Mouse (Mus musculus): ENCODE results near the gene Olfr1302. TPM values are rescaled to one million over a fixed set of nuclear protein-coding genes. Genes with fewer than 3 reads are reported as not detected.

Gene Olfr1302
- total RNA-seq (2021) = not detected
- long read RNA-seq, experiment 1 = 0 reads
- long read RNA-seq, experiment 2 = 0 reads

DNA sequence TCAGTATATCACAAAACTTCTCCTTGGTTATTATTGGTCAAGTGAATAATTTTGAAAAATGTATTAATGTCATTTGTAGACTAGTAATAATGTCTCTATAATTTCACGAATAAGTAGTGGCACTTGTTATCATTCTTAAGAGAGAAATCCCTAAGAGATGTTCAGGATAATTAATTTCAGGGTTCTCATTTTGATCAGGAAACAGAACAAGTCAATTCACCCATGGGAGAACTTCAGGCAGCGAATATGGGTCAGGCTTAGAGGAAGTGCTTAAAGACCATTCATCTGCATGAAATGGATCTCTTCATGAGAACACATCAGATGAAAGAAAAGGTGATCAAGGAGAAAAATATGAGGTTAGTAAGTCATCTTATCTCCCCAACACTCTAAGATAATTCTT lies at the start of gene Olfr1302:
Gene Olfr1302 (plus strand): TSS at position 301 of the 400 bp plus-strand sequence.
- DNase-seq (ENCODE audit: low spot score in 2 of 2) = no peak

GRCm38 (mm10) chr2:111750706-111751105 lies 26.5 kb upstream of the Olfr1302 start, which contains the start of gene Olfr1301:
Olfr1301 (plus strand) TSS chr2:111751006.
- DNase-seq (ENCODE audit: low spot score in 2 of 2) = no peak

GRCm38 (mm10) chr2:111812936-111813335 lies 35.7 kb downstream of the Olfr1302 start:
- no peak for DNase-seq (ENCODE audit: low spot score in 2 of 2)

DNA sequence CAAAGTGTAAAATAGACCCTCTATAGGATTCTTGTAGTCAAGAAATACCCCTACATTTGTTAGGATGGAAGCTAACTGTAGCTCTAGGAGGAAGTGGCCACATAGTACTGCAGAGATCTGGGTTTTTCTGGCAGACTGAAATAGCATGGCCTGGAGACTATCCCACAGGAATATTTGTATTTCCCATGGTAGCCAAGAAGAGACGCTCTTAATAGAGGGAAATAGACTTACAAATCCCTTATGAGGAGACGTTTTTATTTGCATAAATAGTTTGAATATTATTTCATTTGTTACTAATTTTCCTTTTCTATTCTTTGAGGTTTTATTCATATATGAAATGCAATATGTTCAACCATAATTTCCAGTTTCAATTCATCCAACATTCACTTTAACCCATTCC lies 43.0 kb downstream of the Olfr1302 start, which contains the start of gene Olfr1303:
Gene Olfr1303 (minus strand): TSS at position 101 of the 400 bp plus-strand sequence.
- DNase-seq (ENCODE audit: low spot score in 2 of 2) = no peak

Other genes starting within 250 kb of the Olfr1302 start
- not detected for gene Olfr1294, start 237.1 kb upstream of the Olfr1302 start, total RNA-seq (2021)
- not detected for gene Olfr1295, start 207.7 kb upstream of the Olfr1302 start, total RNA-seq (2021)
- not detected for gene Olfr1297, start 150.9 kb upstream of the Olfr1302 start, total RNA-seq (2021)
- not detected for gene Olfr1298, start 128.2 kb upstream of the Olfr1302 start, total RNA-seq (2021)
- gene Olfr1299, start 116.0 kb upstream of the Olfr1302 start, total RNA-seq (2021) = not detected
- gene Olfr1301, start 26.4 kb upstream of the Olfr1302 start, total RNA-seq (2021) = not detected
- not detected for gene Olfr1303, start 42.9 kb downstream of the Olfr1302 start, total RNA-seq (2021)
- gene Olfr1305, start 99.7 kb downstream of the Olfr1302 start, total RNA-seq (2021) = not detected
- gene Olfr1306, start 138.8 kb downstream of the Olfr1302 start, total RNA-seq (2021) = not detected
- not detected for gene Olfr1307, start 172.0 kb downstream of the Olfr1302 start, total RNA-seq (2021)
- gene Olfr1308, start 187.5 kb downstream of the Olfr1302 start, total RNA-seq (2021) = not detected
- gene Olfr1309, start 212.9 kb downstream of the Olfr1302 start, total RNA-seq (2021) = not detected
- not detected for gene Olfr1310, start 235.3 kb downstream of the Olfr1302 start, total RNA-seq (2021)
- not detected for gene Olfr1311, start 247.0 kb downstream of the Olfr1302 start, total RNA-seq (2021)

All from adrenal gland, postnatal 4 days (tissue).